Mouse (Mus musculus): ENCODE measurements around the gene Plin3. TPM values are rescaled to one million over a fixed set of nuclear protein-coding genes. Genes with fewer than 3 reads are reported as not detected.
"Not testable (repeated sequence)": the region's sequence is repeated elsewhere in the genome, so short reads cannot be mapped to it uniquely, and the experiment has no call there.

Plin3 gene
- polyA plus RNA-seq, 1 experiment = 22.3 TPM

DNA sequence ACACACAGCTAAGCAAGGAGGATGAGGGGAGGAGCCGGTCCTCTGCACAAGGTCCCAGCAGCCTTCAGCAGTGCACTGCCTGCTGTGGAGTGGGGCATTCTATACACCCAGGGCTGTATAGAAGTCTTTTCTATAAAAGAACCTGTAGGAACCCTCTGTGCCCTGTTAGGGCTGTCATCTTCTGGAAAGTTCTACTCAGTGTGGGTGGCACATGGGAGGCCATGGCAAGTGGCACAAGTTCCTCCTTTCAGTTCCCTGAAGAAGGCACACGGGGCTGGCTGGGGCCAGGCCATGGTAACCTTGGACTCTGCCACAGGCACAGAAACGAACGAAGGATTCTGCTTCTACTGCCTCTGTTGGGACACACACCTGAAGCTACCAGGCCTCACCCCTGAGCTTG, 27.7 kb downstream of the Plin3 start:
- no peak for TF ChIP-seq POLR2A (IDR thresholded peaks at IDR 0.05; ENCODE audit: control insufficient read depth, low read depth, low read length)
- no peak for TF ChIP-seq CTCF (IDR thresholded peaks at IDR 0.05; ENCODE audit: control insufficient read depth, insufficient read depth, insufficient replicate concordance, low read depth, low read length)
- H3K36me3 ChIP-seq (ENCODE audit: control insufficient read depth, insufficient read depth, low read length) = no peaks in the 10 kb centered on the region
- no peak overlapping the region for H3K4me3 ChIP-seq (ENCODE audit: control insufficient read depth, low read depth, low read length)
- H3K27me3 ChIP-seq (ENCODE audit: control insufficient read depth, insufficient read depth, low read length) = no peaks in the 10 kb centered on the region
- no peak overlapping the region for H3K27ac ChIP-seq (ENCODE audit: control insufficient read depth, insufficient read depth, low read depth, low read length)
- H3K4me1 ChIP-seq (ENCODE audit: control insufficient read depth, insufficient read depth, low read length) = no peaks in the 10 kb centered on the region; the same call in 1 of the 2 replicates

DNA sequence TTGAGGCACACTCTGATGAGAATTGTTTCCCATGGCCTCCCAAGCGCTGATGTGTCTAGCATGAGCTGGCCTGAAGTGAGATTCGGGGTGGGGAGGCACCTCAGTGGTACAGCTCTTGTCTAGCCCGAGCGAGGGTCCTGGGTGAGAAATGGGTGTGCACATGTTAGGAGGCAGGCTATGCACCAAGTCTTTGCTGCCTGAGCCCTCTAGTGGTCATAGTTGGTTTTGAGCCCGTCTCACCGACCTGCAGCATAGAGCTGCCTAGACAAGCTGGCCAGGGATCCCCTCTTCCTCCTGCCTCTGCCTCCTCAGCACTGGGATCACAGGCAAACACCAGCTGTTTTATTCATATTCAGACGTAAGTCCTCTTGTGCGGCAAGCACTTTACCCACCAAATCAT, 28.7 kb downstream of the Plin3 start:
- no peak overlapping the region for H3K4me3 ChIP-seq (ENCODE audit: control insufficient read depth, low read depth, low read length)
- TF ChIP-seq CTCF (IDR thresholded peaks at IDR 0.05; ENCODE audit: control insufficient read depth, insufficient read depth, insufficient replicate concordance, low read depth, low read length) (peak; percentile 81; the same call in 1 of the 2 replicates), POLR2A (IDR thresholded peaks at IDR 0.05; ENCODE audit: control insufficient read depth, low read depth, low read length) (no peak)
- H3K36me3 ChIP-seq (ENCODE audit: control insufficient read depth, insufficient read depth, low read length) = no peaks in the 10 kb centered on the region
- no peak overlapping the region for H3K27ac ChIP-seq (ENCODE audit: control insufficient read depth, insufficient read depth, low read depth, low read length)
- H3K4me1 ChIP-seq (ENCODE audit: control insufficient read depth, insufficient read depth, low read length) = no peaks in the 10 kb centered on the region; the same call in 1 of the 2 replicates
- H3K27me3 ChIP-seq (ENCODE audit: control insufficient read depth, insufficient read depth, low read length) = no peaks in the 10 kb centered on the region

DNA sequence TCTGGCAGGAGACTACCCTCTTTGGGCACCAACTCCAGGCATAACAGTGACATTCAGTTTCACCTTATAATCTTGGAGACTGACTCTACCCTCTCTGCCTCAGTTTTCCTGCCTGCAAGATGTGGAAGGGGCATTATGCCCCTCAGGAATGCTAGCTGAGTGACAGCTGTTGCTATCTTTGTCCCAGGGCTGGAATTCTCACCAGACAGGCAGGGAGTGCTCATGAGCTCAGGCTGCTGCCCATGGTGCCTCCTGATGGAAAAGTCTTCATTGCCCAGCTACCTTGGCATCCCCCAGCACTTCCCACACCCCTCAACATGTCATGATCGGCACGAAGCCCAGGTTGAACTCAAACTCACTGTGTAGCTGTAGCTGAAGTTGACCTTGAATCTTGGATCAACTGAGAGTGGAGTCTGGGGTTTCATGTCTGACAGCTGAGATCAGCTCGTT, 30.0 kb downstream of the Plin3 start:
- H3K4me1 ChIP-seq (ENCODE audit: control insufficient read depth, insufficient read depth, low read length) = peaks cover under 1% of the 10 kb centered on the region

DNA sequence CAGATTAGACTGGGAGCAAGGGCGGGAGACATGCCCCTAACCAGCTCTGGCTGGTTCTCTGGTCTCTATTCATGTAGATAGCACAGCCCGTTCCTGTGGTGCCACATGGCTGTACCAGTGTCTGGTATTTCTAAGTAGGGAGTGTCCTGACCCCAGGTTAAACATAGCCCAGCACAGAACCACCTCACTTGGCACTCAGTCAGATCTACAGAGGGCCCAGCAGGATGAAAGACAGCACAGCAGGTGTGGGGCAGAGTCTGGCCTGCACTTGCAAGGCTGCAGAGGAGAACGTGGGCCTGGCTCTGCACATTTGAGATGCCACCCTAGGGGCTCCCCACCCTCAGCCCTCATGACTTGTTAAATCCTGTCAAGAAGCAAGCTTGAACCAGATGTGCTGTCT, 31.5 kb downstream of the Plin3 start:
- Histone ChIP-seq H3K27me3 (ENCODE audit: control insufficient read depth, insufficient read depth, low read length) (no peaks in the 10 kb centered on the region), H3K4me3 (ENCODE audit: control insufficient read depth, low read depth, low read length) (no peak overlapping the region), H3K4me1 (ENCODE audit: control insufficient read depth, insufficient read depth, low read length) (peaks cover 5% of the 10 kb centered on the region), H3K27ac (ENCODE audit: control insufficient read depth, insufficient read depth, low read depth, low read length) (no peak overlapping the region), H3K36me3 (ENCODE audit: control insufficient read depth, insufficient read depth, low read length) (no peaks in the 10 kb centered on the region)
- TF ChIP-seq POLR2A (IDR thresholded peaks at IDR 0.05; ENCODE audit: control insufficient read depth, low read depth, low read length) (no peak), CTCF (IDR thresholded peaks at IDR 0.05; ENCODE audit: control insufficient read depth, insufficient read depth, insufficient replicate concordance, low read depth, low read length) (no peak)

More for the DNA sequence above, 30.0 kb downstream of the Plin3 start:
- H3K27me3 ChIP-seq (ENCODE audit: control insufficient read depth, insufficient read depth, low read length) = no peaks in the 10 kb centered on the region
- TF ChIP-seq POLR2A (IDR thresholded peaks at IDR 0.05; ENCODE audit: control insufficient read depth, low read depth, low read length) (no peak), CTCF (IDR thresholded peaks at IDR 0.05; ENCODE audit: control insufficient read depth, insufficient read depth, insufficient replicate concordance, low read depth, low read length) (no peak)
- H3K4me3 ChIP-seq (ENCODE audit: control insufficient read depth, low read depth, low read length) = no peak overlapping the region
- H3K36me3 ChIP-seq (ENCODE audit: control insufficient read depth, insufficient read depth, low read length) = no peaks in the 10 kb centered on the region
- no peak overlapping the region for H3K27ac ChIP-seq (ENCODE audit: control insufficient read depth, insufficient read depth, low read depth, low read length)

DNA sequence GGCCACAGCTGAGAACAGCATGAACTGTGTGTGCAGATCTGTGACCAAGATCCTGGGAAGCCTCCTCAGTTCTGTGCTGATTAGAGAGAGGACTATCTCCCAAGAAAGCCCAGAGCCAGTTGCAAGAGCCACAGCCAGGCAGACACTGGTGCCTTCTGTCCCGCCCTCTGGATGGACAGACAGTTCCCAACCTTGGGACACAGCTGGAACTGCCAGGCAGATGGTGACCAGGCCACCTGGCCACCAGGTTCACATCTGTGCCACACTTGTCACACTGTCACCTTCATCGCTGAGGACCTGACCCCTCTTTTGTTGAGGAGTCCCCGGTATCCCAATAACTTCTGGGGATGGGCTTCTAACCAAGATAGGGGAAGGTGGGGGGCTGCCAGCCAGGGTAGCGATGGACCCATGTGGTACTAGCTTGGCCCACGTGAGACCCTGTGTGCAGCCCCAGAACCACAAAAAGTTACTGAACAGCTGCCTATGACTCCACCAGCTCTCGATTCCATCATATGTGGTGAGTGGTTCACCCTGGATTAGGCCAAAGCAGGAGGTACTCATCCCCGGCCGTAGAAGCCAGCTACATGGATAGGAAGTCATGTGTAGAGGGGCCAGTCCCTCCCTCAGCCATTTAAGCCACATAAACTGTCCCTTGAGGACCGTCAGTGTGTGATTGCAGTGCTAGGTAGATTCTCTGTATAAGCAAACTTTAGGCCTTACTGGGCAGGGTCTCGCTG, 33.2 kb downstream of the Plin3 start:
- Histone ChIP-seq H3K4me3 (ENCODE audit: control insufficient read depth, low read depth, low read length) (no peak overlapping the region), H3K4me1 (ENCODE audit: control insufficient read depth, insufficient read depth, low read length) (peaks cover 10% of the 10 kb centered on the region), H3K36me3 (ENCODE audit: control insufficient read depth, insufficient read depth, low read length) (no peaks in the 10 kb centered on the region), H3K27ac (ENCODE audit: control insufficient read depth, insufficient read depth, low read depth, low read length) (no peak overlapping the region), H3K27me3 (ENCODE audit: control insufficient read depth, insufficient read depth, low read length) (no peaks in the 10 kb centered on the region)
- TF ChIP-seq POLR2A (IDR thresholded peaks at IDR 0.05; ENCODE audit: control insufficient read depth, low read depth, low read length) (no peak), CTCF (IDR thresholded peaks at IDR 0.05; ENCODE audit: control insufficient read depth, insufficient read depth, insufficient replicate concordance, low read depth, low read length) (no peak)

DNA sequence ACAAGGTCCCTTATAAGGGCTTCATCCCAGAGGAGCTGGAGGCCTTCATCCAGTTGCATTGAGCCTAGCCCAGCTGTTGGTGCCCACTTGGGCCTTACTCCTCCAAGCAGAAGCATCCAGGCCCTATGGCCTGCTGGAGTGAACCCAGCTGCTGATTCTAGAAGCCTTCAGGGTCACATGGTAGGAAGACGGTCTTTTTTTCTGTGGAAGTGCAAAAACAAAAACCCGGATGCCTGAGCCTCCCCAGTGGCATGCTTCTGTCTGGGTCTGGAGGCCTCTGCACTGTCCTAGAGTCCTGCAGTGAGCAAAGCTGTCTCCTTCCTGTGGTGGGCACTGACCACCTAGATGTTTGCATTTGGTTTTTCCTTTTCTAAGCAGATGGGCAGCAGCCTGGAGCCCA, 33.9 kb downstream of the Plin3 start:
- H3K4me1 ChIP-seq (ENCODE audit: control insufficient read depth, insufficient read depth, low read length); H3K4me3 ChIP-seq (ENCODE audit: control insufficient read depth, low read depth, low read length); H3K27me3 ChIP-seq (ENCODE audit: control insufficient read depth, insufficient read depth, low read length); H3K27ac ChIP-seq (ENCODE audit: control insufficient read depth, insufficient read depth, low read depth, low read length); H3K36me3 ChIP-seq (ENCODE audit: control insufficient read depth, insufficient read depth, low read length): not testable (repeated sequence)

DNA sequence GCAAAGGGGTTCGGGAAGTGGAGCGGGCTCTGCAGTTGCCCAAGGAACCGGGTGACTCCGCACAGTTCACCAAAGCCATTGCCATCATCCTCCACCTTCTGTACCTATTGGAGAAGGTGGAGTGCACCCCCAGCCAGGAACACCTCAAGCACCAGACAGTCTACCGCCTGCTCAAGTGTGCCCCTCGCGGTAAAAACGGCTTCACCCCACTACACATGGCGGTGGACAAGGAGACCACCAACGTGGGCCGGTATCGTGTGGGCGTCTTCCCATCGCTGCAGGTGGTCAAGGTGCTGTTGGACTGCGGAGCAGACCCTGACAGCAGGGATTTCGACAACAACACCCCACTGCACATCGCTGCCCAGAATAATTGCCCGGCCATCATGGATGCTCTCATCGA, 34.4 kb downstream of the Plin3 start:
- not testable (repeated sequence) for H3K36me3 ChIP-seq (ENCODE audit: control insufficient read depth, insufficient read depth, low read length); H3K27ac ChIP-seq (ENCODE audit: control insufficient read depth, insufficient read depth, low read depth, low read length); H3K4me3 ChIP-seq (ENCODE audit: control insufficient read depth, low read depth, low read length); H3K4me1 ChIP-seq (ENCODE audit: control insufficient read depth, insufficient read depth, low read length); H3K27me3 ChIP-seq (ENCODE audit: control insufficient read depth, insufficient read depth, low read length)

All from testis, adult 2 months (tissue).